Mouse (Mus musculus) thymus, adult 2 months (tissue): ENCODE results near the gene Tmed1.

Experiments
- CTCF ChIP-seq: fragments of 200-500 bp; IDR thresholded peaks from 2 replicates; pipeline ENCODE4 v1.5.1; 2012; ENCODE audit warnings: mild to moderate bottlenecking, control low read depth, low read length, moderate library complexity, borderline replicate concordance; ENCODE audit not compliant: control insufficient read depth, poor library complexity, insufficient read depth; ENCODE audit errors: extremely low read depth
- POLR2A ChIP-seq: fragments of 200-500 bp; IDR thresholded peaks from 2 replicates; pipeline ENCODE4 v1.6.1; 2012; ENCODE audit warnings: mild to moderate bottlenecking, low read length, control low read depth, moderate library complexity; ENCODE audit not compliant: control insufficient read depth, poor library complexity, insufficient read depth; ENCODE audit errors: extremely low read depth

- TF ChIP-seq CTCF (no peak), POLR2A (no peak)
These were observed 13.6 kb downstream of the Tmed1 start for GRCm38 (mm10) chr9:21496308-21497049.
